Mouse (Mus musculus) megakaryocyte progenitor cell, adult 5-6 weeks (primary cell): ENCODE data around the gene Tex44. TPM values are rescaled to one million over a fixed set of nuclear protein-coding genes. Genes with fewer than 3 reads are reported as not detected.

ENCODE experiments used
- ATAC-seq: replicated peaks from 2 replicates; pipeline ENCODE4 v1.8.0; 2016; ENCODE audit warnings: mild to moderate bottlenecking, moderate TSS enrichment, inconsistent platforms; ENCODE audit not compliant: poor library complexity
- total RNA-seq, 2 experiments: library from RNA; stranded (forward) in 1 of 2; stranded (reverse) in 1 of 2; fragments of 157-497, 149-512 nt in 1 of 2; fragments of 200-1000 nt in 1 of 2; gene quantifications; 2 replicates each; pipeline versions ENCODE4 v1.2.3 to v1.2.4; 2015 to 2017

Gene Tex44
- total RNA-seq, 2 experiments from 2014 or later = not detected

DNA sequence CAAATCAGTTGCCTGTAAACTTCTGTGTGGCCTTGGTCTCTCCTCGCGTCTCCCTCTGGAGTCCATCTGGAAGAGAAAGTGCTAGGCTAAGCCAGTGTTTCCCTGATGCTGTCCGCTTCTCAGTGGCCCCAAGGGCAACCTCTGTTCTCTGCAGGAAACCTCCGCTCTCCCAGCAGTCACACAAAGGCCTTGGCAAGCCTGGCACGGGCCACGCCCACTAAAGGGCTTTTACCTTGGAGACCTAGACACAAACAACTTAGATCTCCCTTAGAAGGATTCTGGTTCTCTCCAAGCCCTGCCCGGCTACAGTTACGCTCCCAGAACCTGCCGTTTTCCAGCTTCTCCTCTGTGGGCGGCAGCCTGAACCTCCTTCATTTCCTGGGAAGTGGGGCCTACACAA lies 5.1 kb upstream of the Tex44 start:
- ATAC-seq = no peak

DNA sequence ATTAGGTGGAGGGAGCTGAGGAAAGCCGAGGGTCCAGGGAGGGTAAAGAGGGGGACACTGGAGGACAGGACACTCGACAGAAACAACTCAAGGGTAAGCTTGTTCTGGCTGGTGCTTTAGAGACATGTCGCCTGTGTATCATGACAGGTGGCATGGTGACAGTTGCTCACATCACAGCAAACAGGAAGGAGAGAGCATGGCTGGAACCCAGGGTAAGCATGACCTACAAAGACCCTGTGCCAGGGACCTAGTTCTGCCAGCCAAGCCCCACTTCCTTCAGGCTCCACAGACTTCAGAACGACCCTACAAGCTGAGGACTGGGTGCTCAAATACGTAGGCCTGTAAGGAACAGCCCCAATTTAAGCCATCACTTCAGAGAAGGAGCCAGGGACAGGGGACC lies 2.2 kb upstream of the Tex44 start:
- no peak for ATAC-seq

DNA sequence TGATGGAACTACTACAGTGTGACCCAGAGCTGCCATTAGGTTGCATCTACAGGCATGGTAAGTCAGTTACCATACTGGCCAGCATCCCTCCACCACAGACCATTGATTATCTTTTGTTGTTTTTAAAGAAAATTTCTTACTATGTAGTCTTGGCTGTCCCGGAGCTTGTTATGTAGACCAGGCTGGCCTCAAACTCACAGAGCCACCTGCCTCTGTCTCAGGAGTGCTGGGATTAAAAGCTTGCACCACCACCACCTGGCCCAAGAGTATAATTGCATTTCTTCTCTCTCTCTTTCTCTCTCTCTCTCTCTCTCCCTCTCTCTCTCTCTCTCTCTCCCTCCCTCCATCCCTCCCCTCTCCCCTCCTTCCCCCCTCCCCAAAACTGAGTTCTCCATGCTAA lies 1.8 kb upstream of the Tex44 start:
- ATAC-seq = no peak

DNA sequence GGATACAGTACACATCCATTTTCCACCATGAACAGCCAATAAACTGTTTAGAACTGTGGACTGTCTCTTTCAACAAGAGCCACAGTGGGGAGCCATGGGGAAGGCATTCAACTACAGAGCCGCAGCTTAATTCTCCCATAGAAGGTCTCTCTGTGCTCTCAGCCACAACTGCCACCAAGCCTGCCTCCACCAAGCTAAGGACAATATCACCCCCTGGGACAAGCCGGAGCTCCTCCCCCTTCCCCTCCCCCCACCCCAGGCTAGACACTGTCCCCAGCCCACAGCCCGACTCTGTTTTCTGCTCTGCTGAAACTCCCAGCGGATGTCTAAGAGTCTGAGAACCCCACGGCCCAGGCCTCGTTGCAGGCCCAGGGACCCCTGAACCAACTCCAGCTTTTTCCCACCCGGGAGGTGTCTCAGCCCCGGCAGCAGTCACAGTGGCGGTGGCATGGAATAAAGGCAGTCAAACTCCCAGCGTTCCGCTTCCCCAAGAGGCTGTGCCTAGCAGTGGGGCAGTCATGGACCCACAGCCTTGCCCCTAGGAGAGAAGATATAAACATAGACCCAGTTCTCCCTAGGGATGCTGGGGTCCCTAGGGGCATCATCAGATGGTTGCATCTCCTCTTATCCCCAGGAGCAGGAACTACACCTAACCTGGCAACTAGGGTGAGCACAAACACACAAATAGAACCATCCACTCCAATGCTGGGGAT lies 1.1 kb upstream of the Tex44 start:
- ATAC-seq = no peak

DNA sequence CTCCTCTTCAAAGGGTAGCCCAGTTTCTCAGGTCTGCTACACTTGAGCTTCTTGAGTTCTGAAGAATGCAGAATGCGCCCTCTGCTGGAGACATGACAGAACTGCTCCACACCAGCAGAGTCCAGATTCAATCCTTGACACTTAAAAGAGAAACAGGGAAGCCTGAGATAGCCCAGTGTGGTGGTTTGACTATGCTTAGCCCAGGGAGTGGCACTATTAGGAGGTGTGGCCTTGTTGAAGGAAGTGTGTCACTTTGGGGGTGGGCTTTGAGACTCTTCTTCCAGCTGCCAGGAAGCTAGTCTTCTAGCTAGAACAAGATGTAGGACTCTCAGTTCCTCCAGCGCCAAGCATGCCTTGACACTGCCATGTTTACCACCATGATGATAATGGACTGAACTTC lies 3.9 kb downstream of the Tex44 start:
- ATAC-seq = peak; percentile 74

DNA sequence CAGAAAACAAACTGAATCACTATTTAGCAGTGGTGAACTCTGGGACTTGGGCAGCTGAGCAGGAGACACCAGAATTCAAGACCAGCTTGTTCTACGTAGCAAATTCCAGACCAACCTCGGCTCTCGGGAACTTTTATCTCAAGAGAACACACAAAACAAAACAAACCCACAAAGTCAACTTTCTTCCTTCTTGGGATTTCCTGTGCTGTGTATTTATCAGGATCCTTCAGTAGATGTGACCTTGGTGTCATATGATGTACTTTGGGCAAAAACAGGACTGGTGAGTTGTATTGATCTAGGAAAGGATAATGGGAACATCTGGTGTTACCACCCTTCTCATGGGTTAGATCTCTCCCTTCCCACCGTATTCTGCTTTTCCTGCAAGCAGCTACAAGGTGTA lies 6.6 kb downstream of the Tex44 start:
- no peak for ATAC-seq

DNA sequence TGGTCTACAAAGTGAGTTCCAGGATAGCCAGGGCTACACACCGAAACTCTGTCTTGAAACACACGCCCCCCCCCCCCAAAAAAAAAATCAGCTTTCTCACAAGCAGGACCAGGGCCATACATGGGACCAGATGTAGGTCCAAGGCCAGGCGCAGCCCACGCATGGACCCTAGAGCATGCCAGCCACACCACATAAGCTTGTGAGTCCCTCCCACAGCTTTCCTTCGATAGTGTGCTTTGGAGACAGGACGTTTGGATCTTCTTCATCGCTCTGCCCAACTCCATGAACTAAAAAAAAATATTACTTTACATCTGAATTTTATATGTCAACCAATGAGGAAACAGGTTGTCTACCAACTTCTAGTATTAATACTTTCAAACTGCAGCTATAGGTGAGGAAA lies 7.2 kb downstream of the Tex44 start:
- no peak for ATAC-seq

DNA sequence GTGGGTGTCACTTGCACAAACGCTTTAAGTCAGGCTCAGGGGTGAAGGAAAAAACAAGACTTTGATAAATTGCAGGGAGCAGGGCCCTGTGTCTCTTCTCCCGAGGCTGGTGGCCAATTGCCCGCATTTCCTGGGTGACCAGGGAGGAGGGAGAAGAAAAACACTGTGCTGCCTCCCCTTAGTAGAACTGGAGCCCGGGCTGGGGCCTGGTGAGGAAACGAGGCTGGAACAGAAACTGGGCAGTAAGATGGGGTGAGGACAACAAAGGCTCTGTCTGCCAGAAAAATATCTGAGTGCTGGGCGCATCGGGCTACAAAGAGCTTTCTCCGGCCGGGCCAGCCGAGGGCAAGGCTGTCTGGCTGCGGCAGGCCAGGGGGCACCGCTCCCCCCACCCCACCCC lies 7.9 kb downstream of the Tex44 start:
- peak; percentile 5 for ATAC-seq

DNA sequence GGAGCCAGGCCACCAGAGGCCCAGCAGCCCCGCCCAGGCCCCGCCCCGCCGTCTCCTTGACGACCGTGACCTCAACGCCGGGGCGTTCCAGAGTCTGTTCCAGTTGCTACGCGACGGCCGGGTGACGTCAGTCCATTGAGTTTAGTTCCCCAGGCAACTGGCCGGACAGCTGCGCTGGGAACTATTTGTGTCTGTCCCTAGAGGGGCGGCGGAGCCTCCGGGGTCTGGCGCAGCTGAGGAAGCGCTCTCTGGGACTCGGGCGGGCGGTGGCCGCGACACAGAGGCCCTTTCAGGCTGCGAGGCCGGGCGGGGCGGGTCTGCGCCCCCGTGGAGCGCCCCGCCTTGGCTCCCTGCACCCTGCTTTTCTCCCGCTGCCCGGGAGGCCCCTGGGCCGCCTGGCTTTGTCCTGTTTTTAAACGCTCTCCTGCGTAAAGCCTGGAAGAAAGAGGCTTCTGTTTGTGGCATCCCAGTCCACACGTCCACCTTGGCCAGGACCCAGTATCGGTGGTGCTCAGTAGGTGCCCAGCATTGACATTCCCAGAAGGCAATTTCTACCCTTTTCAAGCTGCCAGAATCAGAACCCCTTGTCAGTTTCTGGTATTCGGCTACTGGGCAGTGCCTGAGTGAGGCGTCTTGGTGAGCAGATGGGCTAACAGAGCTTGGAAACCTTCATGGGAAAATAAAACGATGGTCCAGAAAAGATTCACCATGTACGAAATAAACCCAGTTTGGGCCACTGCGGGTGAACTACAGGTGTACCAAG lies 8.5 kb downstream of the Tex44 start:
- peak; percentile 90 for ATAC-seq

DNA sequence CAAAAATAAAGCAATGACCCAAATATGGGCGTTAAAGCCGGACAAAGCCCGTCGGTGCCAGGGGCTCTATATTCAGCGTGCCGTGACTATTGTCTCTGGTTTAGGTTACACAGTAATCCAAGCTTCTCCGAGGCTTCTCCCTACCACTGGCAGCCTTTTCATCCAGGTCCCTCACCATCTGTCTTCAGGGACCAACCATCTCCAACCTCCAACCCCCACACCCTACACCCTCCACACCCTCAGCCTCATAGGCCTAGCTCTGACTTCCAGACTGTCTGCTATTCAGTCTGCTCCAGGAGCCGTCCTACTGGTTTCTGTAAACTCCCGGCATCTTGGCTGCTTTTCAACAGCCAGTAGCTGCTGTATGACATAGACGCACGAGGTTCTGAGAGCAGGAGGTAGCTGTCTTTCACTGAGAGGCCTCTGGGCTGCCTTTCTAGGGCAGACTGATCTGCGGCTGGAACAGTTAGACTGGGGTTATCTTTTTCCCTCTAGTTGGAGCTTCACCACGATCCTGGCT lies 9.2 kb downstream of the Tex44 start:
- ATAC-seq = no peak

DNA sequence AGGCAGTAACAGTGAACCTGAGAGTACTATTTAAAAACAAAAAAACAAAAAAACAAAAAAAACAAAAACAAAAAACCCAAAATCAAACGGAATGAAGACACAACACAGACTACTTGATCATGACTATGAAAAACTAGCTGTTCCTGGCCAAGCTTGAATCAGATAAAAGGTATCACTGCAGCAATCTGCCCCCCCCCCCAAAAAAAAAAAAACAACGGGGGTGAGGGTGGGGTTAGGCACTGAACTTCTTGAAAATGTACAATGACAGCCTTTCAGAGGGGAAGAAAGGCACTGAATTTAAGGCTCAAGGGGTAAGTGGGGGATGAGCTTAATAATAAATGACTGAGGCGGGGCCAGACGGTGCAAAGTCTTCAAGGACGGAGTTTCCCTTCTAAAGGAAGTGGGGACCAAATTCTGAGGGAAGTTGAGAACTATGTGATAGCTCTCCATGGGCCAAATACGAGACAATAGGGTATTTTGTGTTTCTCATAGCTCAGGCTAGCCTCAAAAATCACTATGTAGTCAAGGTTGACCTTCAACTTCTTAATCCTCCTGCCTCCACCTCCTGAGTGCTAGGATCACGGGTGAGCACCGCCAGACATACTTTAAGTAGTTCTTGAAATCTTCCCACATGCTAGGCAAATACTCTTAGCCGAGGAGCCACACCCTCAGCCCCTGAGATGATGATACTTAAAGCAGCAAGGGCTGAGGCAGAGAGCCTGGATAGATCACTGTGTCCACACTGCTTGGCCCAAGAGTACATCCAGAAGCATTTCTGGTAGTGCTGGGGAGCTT lies 11.3 kb downstream of the Tex44 start:
- no peak for ATAC-seq

DNA sequence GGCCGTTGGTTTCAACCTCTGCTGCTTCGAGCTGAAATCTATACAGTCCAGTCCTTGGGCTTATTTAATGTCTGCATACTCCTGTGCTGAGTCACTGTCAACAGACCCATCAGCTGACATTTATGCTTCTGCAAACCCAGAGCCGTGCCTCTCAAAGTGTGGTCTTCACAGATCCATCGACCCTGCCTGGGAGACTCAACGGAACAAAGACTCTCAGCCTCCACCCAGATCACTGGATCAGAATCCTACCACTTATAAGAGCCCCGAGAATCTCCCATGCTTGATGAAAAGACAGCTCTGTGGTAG lies 11.8 kb downstream of the Tex44 start:
- no peak for ATAC-seq

DNA sequence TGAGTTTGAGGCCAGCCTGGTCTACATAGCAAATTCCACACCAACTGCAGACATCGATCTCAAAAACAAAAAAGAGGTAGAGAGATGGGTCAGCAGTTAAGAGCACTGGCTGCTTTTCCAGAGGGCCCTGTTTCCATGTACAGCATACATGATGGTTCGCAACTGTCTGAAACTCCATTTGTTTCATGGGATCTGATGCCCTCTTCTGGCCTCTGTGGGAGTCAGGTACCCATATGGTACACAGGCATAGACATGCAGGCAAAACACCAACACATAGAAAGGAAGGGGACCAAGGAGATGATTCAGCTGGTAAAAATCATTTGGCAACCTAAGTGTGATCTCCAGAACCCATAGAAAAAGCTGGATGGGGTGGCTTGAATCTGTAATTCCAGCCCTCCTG lies 12.4 kb downstream of the Tex44 start:
- no peak for ATAC-seq

DNA sequence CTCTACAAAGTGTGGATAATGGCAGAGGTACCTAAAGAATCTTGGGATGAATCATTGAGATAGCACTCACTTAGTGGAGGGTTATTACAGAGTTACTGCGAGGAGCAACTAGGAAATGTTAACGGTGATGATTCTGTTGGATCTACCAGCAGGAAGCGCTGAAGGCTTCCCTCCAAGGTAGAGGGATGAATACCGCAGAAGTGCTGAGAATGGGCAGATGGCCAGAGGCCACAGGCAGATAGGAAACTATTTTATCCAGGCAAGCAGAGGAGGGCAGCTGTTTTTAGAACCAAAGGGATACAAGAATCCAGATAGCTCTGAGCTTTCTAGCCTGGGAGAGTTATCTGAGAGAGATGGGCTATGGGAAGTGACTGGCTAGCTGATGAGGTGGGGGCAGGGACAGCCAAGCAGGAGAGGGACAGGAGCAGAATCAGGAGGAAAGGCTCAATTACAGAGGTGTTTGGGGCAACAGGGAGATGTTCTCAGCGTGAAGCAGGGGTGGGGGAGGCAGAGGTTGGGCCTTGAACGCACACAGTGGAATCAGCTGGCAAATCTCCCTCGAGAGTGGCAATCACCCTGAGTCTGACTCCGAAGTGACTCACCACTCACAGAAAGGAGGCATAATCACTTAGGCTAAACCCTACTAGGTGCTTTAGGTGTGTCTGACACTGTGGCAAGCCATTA lies 13.5 kb downstream of the Tex44 start:
- ATAC-seq = no peak

DNA sequence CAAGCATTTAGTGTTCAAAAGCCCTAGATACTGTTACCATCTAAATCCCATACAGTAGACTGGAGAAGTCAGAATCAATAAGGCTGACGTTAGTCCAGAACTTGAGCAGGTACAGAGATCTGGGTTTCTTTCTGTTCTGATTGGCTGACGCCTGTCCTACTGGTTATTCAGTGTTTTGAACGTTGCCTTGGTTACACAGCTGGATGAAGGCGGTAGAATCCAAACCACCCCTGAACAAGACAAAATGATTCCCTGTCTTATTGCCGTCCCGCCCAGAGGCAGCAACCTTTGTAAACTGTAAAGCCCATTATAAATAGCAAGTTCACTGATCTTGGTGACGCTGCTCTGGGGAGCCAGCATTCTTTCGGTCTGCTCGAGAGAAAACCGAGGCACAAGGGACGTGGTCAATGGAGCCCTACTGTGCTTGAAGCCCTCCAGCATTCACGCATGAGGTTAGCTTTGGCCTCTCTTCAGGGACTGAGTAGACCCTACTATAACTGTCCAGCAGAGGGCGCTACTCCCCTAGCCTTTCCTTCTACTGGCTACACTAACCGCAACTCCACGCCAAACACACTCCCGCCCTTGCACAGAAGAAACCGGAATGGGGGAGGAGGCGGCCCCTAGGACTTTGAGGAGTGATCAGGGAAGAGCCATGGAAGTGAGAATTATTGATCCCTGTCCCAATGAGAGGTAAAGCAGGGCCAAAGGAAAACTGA lies 14.2 kb downstream of the Tex44 start:
- peak; percentile 58 for ATAC-seq

DNA sequence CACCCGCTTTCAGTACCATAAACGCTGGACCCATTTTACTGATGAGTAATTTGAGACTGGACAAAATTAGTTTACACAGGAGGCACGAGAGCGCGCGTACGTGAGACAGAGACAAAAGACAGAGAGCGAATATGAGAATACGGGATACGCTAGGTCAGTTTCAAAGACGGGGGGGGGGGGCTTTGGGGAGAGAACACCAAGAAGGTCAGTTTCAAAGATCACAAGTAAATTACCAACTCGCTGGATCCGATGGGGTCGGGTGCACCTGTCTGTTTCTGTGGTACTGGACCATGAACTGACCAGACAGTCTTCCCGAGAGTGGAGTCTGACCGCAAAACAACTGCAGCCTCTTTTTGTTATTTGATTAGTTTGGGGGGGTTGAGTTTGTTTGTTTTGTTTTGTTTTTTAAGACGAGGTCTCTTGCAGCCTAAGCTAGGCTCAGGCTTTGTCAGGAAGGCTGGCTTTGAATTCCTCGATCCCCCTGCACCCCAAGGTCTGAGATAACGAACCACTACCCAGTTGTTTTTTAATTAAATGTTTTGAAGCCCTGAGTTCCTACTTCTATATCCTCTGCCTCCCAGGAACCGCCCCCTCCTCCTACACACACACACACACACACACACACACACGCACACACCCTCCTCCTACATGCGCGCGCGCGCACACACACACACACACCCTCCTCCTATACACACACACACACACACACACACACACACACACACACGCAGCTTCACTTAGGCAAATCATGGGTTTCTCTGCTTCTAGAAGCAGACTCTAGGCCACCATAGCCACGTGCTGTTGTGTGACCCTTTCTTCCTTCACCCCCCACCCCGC lies 15.0 kb downstream of the Tex44 start:
- peak; percentile 50 for ATAC-seq

DNA sequence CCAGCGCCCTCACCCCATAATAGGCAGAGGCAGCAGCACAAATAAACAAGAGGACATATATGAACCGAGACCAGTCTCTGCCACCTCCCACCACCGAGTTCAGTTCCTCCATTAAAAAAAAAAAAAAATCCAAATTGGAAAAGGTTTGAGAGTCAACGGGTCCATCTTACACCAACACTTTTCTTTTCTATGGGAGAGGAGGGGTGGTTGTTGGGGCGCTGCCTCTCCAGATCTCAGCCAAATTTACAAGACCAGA lies 15.5 kb downstream of the Tex44 start:
- no peak for ATAC-seq

DNA sequence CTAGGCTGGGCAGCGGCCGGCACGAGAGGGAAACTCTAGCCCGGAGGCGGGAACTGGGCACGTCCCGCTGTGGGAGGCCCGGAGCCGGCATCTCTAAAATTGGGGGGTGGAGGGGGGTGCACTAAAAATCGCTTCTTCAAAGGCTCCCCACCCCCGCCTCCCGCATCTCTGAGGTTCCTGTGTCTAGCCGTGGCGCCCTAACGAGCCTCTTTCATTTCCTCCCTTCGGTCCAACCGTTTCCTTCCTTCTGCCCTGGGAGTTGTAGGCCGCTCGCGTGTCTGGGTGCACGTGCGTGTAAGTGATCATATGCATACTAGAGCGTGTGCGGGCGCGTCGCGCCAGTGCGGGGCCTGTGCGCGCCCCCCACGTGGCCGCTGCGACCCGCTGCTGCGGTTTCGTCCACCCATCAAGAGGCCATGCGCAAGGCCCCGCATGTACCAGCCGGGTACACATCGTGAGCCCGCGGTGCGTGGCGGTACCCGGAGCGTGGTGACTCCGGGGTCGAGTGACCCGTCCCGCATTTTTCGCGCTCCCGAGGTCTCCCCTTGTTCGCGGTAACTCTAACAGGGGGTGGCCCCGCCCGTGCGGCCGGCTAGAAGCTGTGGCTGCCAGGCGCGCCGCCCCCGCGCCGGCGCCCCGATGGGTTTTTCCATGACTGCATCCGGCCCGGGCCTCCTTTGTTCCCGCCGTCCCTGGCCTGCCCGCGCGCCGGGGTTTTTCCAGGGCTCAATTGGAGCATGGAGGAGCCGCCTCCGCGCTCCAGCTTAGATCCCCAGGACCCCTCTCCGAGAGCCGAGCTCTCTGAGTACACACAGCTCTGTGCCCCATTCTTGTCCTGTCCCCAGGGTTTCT lies 16.1 kb downstream of the Tex44 start:
- peak; percentile 40 for ATAC-seq

DNA sequence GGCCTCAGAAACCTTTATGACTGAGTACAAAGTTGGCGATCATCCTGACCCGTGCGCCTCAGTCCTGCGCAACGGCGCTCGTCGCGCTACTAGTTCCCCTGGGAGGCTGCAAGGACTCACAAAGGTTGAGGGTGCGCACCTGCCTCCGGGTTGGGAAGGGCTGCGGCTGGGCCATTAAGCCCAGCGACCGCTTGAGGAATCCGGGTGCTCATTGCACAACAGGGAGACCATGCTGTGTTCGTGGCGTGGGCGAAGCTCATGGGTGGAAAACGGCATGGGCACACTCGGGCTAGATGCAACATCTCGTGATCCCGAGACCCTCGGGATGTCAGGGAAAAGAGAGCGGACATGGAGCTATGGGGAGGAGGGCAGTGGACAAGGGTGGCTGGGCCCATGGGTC lies 16.7 kb downstream of the Tex44 start:
- peak; percentile 7; the same call in 1 of the 2 replicates for ATAC-seq
